Mouse (Mus musculus) cerebellum, postnatal 10 days (tissue): ENCODE data around the gene Efhd2.

Source experiments
- DNase-seq, 2 experiments: peaks; one replicate each; pipeline ENCODE4 v3.0.0; 2021; ENCODE audit warnings: mixed read lengths in 2 of 2

Gene Efhd2

GRCm38 (mm10) chr4:141853437-141853836 lies 21.3 kb downstream of the Efhd2 start:
- DNase-seq: peak; percentile 84 to 88

GRCm38 (mm10) chr4:141845999-141846398 lies 28.7 kb downstream of the Efhd2 start, which contains the start of gene Ctrc:
TSS of gene Ctrc (minus strand) at chr4:141846359.
- no peak for DNase-seq

DNA sequence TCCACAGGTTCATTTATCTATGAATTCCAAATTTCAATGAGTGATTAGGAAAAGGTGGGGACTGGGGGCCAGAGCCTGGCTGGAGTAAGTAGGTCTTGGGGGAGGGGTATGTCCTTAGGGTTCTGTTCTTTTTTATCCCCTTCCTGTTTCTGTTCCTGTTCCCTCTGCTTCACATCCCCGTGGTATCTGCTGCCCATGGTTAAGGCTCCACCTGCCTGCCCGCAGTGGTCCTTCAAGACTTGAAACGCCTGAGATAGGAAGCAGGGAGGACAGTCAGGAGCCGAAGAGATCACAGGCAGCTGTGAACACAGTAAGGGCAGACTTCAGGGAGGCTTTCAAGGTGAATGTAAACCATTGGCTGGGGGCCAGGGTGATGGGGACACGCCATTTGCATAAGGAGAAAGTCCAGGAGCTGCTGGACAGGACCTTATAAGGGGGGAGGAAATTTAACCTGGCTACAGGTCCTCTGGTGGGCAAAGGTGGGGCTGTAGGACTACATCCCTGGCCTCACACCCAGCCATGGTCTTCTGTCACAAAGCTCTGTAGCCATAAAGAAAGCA lies 40.1 kb downstream of the Efhd2 start:
- DNase-seq: no peak

GRCm38 (mm10) chr4:141833911-141834310 lies 40.8 kb downstream of the Efhd2 start:
- no peak for DNase-seq

DNA sequence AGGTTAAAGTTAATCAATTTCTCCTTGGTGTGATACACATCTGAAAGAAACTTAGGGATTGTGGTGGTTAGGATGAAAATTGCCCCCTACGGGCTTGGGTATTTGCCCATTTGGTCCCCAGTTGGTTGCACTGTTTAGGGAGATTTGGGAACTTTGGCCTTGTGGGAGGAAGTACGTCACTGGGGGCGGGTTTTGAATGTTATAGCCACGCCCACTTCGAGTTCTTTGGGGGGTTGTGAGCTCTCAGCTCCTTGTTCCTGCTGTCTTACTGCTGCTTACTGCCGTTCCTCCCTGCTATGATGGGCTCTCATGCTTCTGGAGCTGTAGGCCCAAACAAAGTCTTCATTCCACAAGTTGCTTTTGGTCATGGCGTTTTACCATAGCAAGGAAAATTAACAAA lies 43.4 kb downstream of the Efhd2 start:
- no peak for DNase-seq

GRCm38 (mm10) chr4:141830381-141830780 lies 44.3 kb downstream of the Efhd2 start:
- no peak for DNase-seq

- DNase-seq: peak in 1 of 2 experiments; percentile 10
These were observed 46.5 kb downstream of the Efhd2 start for GRCm38 (mm10) chr4:141828177-141828576.

DNA sequence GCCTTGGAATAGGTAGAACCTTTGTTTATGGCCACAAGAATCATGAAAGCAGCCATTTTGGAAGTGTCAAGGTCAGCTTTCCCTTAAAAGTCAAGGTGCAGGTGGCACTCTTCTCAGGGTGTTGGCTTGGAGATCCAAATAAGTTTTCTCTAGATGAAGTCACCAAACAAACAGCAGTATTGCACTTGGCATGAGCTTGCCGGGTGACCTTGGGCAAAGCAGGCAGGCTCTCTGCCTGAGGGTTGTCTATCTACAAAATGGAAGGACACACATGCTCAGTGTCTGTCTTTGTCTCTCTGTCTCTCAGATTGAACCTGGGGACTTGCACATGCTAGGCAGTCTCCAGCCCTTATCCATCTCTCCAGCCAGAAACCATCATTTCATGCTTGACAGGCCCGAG lies 47.3 kb downstream of the Efhd2 start:
- no peak for DNase-seq

GRCm38 (mm10) chr4:141826060-141826459 lies 48.7 kb downstream of the Efhd2 start, which contains the start of gene Cela2a:
TSS of gene Cela2a (minus strand) at chr4:141826160.
- DNase-seq: no peak

DNA sequence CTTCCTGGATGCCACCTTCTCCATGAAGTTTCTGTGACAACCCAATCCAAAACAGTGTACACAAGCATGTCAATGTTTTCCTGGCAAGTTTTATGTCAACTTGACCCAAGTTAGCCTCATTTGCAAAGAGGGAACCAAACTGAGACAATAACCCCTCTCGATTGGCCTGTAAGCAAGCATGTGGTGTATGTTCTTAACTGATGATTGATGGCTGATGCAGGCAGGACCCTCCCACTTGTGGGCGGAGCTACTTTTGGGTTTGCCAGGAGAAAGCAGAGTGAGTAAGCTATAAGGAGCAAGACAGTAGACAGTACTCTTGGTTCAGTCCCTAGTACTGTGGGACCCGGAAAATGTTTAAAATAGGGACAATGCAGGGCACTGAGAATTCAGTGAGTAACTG lies 51.7 kb downstream of the Efhd2 start:
- no peak for DNase-seq

DNA sequence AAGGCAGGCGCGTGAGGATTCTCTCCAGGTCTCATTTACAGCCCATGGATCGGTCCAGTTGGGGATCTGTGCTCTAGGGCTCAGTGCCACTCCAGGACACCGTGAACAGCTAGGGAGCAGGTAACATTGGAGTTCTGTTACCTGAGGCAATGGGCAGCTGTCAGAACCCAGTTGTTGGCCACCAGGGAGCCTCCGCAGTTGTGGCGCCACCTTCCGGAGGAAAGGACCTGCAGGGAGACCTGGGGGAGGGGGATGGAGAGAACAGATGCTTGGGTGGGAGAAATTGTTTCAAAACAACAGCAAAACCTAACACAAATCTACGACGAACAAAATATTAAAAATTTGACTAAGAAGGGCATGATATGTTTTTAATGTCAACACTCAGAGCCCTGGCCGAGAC lies 52.6 kb downstream of the Efhd2 start:
- no peak for DNase-seq

GRCm38 (mm10) chr4:141821178-141821577 lies 53.5 kb downstream of the Efhd2 start:
- DNase-seq: no peak

DNA sequence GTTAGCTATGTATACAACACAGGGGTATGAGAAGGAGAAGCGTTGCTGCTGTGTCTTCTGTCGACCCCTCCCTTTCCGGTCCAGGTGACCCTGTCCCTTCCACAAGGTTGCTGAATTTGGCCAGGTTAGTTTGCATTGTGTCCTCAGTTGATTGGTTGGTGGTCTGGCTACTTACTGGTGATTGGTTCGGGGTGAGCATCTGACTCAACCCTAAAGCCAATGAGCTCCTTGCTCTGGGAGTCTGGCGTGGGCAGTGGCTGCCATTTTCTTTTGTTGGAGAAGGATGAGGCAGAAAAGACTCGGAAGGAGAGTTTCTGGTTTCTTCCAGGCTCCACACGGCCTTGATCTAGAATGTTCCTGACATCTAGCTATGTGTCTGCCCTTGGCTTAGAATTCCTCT lies 55.4 kb downstream of the Efhd2 start:
- no peak for DNase-seq

DNA sequence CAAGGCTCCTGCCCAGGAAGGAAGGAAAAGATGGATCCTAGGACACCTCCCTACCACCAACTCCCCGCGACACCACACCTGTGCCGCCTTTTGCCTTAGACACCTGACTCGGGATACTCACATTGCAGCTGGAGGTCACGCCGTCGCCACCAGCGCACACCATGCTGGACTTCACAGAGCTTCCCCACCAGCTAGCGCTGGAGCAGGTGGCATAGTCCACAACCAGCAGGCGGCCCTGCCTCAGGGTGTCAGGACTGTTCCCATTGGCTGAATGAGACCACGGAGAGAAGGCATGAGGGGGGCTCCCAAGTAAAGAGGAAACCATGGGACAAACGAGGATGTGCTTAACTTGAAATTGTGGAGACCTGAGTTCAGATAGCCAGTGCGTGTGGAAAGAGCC lies 55.9 kb downstream of the Efhd2 start:
- no peak for DNase-seq

GRCm38 (mm10) chr4:141817706-141818105 lies 57.0 kb downstream of the Efhd2 start:
- no peak for DNase-seq

DNA sequence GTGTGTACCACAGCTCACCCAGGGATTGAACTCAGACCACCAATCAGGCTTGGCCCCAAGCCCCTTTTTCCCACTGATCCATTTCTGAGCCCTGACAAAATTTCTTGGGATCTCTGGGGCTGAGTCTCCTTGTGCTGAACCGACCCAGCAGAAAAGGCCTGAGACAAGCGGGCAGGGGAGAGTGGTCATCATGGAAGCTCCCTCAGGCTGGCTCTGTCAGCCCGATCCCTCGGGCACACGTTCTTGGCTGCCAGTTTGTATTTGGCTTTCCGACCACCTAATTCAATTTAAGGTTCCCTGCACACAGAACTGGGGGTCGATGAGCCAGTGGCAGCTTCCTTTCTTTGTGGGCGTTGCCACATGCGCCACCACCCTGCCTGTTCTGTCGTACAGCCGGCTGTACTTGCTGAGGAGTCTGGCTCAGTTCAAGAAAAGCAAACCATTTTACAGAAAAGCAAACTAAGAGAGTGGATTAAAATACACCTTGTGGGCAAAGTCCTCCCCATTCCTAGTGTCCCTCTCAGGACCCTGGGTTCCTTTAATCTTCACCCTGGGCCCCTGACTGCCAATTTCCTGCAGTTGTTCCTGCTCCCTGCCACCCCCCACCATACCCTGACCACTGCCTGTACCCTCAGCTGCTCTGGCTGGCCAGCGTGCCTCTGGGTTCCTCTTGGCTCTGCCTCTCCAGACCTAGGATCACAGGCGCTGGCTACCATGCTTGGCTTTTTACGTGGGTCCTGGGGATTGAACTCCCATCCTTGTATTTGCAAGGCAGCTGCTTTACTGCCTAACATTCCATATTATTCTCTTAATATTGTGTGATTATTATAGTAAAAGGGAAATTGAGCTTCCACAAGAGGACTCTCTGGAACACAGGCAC lies 57.7 kb downstream of the Efhd2 start:
- DNase-seq: peak; percentile 35 to 53

DNA sequence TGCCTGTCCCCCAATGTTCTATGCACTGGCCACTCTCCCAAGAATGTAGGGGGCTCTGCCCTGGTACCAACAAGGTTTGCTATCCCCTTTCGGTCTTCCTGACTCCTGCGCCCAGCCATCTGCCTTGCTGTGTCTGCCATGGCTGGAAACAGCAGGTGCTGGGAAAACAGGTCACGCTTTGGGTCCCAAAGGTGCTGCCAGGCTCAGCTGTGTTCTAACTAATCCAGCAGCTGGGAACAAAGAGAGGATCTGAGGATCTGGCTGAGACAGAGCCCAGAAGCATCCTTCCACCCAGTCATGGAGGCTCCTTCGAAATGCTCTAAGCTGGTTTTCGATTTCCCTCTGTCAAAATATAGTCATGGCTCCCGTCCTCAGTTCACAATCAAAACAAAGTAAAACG lies 58.5 kb downstream of the Efhd2 start:
- peak; percentile 34 to 51 for DNase-seq

- no peak for DNase-seq
These were observed 63.3 kb downstream of the Efhd2 start for GRCm38 (mm10) chr4:141811375-141811774.

- no peak for DNase-seq
These were observed 63.7 kb downstream of the Efhd2 start for GRCm38 (mm10) chr4:141810975-141811374.

GRCm38 (mm10) chr4:141809850-141810464 lies 64.8 kb downstream of the Efhd2 start:
- peak; percentile 57 to 62 for DNase-seq
